Mouse (Mus musculus) brown adipose tissue, adult 24 weeks (tissue): Measurements from ENCODE around the gene Gmfb. TPM values are rescaled to one million over a fixed set of nuclear protein-coding genes. Genes with fewer than 3 reads are reported as not detected.
"Not testable (repeated sequence)": the region's sequence is repeated elsewhere in the genome, so short reads cannot be mapped to it uniquely, and the experiment has no call there.

ENCODE experiments used
- H3K27ac ChIP-seq: fragments of 200-500 bp; replicated peaks from 2 replicates; pipeline ENCODE4 v1.5.1; 2012; ENCODE audit warnings: low read depth, mild to moderate bottlenecking, low read length
- H3K4me1 ChIP-seq: fragments of 200-500 bp; 2 replicates; pipeline ENCODE4 v1.6.1; 2012; ENCODE audit warnings: low read length, mixed read lengths; ENCODE audit not compliant: control insufficient read depth, insufficient read depth, insufficient read length
- H3K4me3 ChIP-seq: fragments of 200-500 bp; 2 replicates; pipeline ENCODE4 v1.5.1; 2012; ENCODE audit warnings: low read depth, mild to moderate bottlenecking, low read length, moderate library complexity; ENCODE audit not compliant: insufficient read depth
- polyA plus RNA-seq: library from polyadenylated mRNA; stranded (reverse); fragments of >200 nt; gene quantifications from 2 replicates; pipeline ENCODE4 v1.2.4, GENCODE M21; 2012; ENCODE audit not compliant: missing spikeins, insufficient read depth, insufficient read length

The Gmfb gene
- polyA plus RNA-seq, 1 experiment, result 59.4 TPM

- not testable (repeated sequence) for H3K4me1 ChIP-seq, H3K4me3 ChIP-seq, H3K27ac ChIP-seq
Observed at GRCm38 (mm10) chr14:46819961-46820360, 2.1 kb downstream of the Gmfb start.

- Histone ChIP-seq H3K27ac (no peak overlapping the region), H3K4me1 (peaks cover 7% of the 10 kb centered on the region; the same call in 1 of the 2 replicates), H3K4me3 (no peak overlapping the region)
Observed at GRCm38 (mm10) chr14:46818743-46819142, 3.3 kb downstream of the Gmfb start.

GRCm38 (mm10) chr14:46816916-46817622 lies 5.0 kb downstream of the Gmfb start:
- Histone ChIP-seq H3K27ac (no peak overlapping the region), H3K4me3 (no peak overlapping the region), H3K4me1 (peaks cover 7% of the 10 kb centered on the region; the same call in 1 of the 2 replicates)

GRCm38 (mm10) chr14:46815640-46816039 lies 6.4 kb downstream of the Gmfb start:
- H3K4me1 ChIP-seq, result peaks cover 7% of the 10 kb centered on the region; the same call in 1 of the 2 replicates
- no peak overlapping the region for H3K4me3 ChIP-seq
- no peak overlapping the region for H3K27ac ChIP-seq

- H3K27ac ChIP-seq, result no peak overlapping the region
- peaks cover 2% of the 10 kb centered on the region; the same call in 1 of the 2 replicates for H3K4me1 ChIP-seq
- no peak overlapping the region for H3K4me3 ChIP-seq
Observed at GRCm38 (mm10) chr14:46807927-46808326, 14.1 kb downstream of the Gmfb start.

- H3K27ac ChIP-seq, result no peak overlapping the region
- peaks cover 2% of the 10 kb centered on the region; the same call in 1 of the 2 replicates for H3K4me1 ChIP-seq
- no peak overlapping the region for H3K4me3 ChIP-seq
Observed at GRCm38 (mm10) chr14:46806186-46806585, 15.9 kb downstream of the Gmfb start.

- Histone ChIP-seq H3K4me3 (no peak overlapping the region), H3K4me1 (peaks cover 2% of the 10 kb centered on the region; the same call in 1 of the 2 replicates), H3K27ac (no peak overlapping the region)
Observed at GRCm38 (mm10) chr14:46803791-46804190, 18.3 kb downstream of the Gmfb start.

GRCm38 (mm10) chr14:46803259-46803658 lies 18.8 kb downstream of the Gmfb start:
- peaks cover 2% of the 10 kb centered on the region; the same call in 1 of the 2 replicates for H3K4me1 ChIP-seq
- no peak overlapping the region for H3K4me3 ChIP-seq
- H3K27ac ChIP-seq, result no peak overlapping the region

- H3K4me3 ChIP-seq, result no peak overlapping the region
- H3K27ac ChIP-seq, result no peak overlapping the region
Observed at GRCm38 (mm10) chr14:46800684-46801345, 21.2 kb downstream of the Gmfb start.

GRCm38 (mm10) chr14:46794157-46794556 lies 27.9 kb downstream of the Gmfb start:
- H3K4me1 ChIP-seq, result no peaks in the 10 kb centered on the region
- no peak overlapping the region for H3K27ac ChIP-seq
- H3K4me3 ChIP-seq, result no peak overlapping the region

More at GRCm38 (mm10) chr14:46800684-46801345, 21.2 kb downstream of the Gmfb start:
- peaks cover 2% of the 10 kb centered on the region; the same call in 1 of the 2 replicates for H3K4me1 ChIP-seq

GRCm38 (mm10) chr14:46790723-46791122 lies 31.3 kb downstream of the Gmfb start:
- no peak overlapping the region for H3K27ac ChIP-seq
- H3K4me3 ChIP-seq, result no peak overlapping the region
- peaks cover 9% of the 10 kb centered on the region for H3K4me1 ChIP-seq

- peaks cover 9% of the 10 kb centered on the region for H3K4me1 ChIP-seq
- no peak overlapping the region for H3K4me3 ChIP-seq
- no peak overlapping the region for H3K27ac ChIP-seq
Observed at GRCm38 (mm10) chr14:46790303-46790702, 31.7 kb downstream of the Gmfb start.

GRCm38 (mm10) chr14:46788505-46788901 lies 33.5 kb downstream of the Gmfb start:
- Histone ChIP-seq H3K27ac (no peak overlapping the region; the same call in 1 of the 2 replicates), H3K4me1 (peaks cover 9% of the 10 kb centered on the region), H3K4me3 (no peak overlapping the region; the same call in 1 of the 2 replicates)

GRCm38 (mm10) chr14:46787787-46788504 lies 34.1 kb downstream of the Gmfb start, which contains the start of gene Cnih1:
Gene Cnih1, minus strand, starts transcription at chr14:46788411.
- Histone ChIP-seq H3K4me1 (peaks cover 9% of the 10 kb centered on the region), H3K4me3 (peak within 1 kb of the TSS; percentile 91), H3K27ac (peak within 1 kb of the TSS; percentile 60)

GRCm38 (mm10) chr14:46787454-46787786 lies 34.6 kb downstream of the Gmfb start:
- H3K4me3 ChIP-seq, result peak overlapping the region; percentile 91
- peak overlapping the region; percentile 60 for H3K27ac ChIP-seq
- peaks cover 9% of the 10 kb centered on the region for H3K4me1 ChIP-seq
